ENCODE assay signal across 8 mouse cellular contexts in the genomic region with DNA sequence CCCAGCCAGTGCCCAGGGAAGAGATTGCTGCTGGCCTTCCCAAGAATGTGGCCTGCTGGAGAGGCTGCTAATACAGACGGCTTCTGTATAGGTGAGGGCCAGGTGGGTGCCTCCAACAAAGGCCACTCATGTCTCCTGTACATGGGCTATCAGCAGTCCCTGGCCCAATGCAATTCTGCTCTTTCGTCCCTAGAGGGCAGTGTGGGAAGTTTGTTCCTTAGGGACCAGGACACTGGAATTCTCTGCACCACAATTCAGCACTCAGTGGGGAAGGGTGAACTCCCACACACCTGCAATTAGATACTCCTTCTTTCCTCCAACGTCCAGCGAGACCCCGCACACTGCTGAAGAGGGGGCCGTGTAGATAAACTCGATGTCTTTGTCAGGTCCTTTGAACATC. TPM values are rescaled to one million over a fixed set of nuclear protein-coding genes. Genes with fewer than 3 reads are reported as not detected.
A peak's percentile ranks its signal among the peaks of the same experiment; 100 is the strongest.
DNase-seq lines count a peak whose midpoint lies in the region; ATAC-seq lines count a peak whose summit lies in the region.

No protein-coding gene starts in this region.

- H3K4me3 ChIP-seq in neural tube, embryonic 15.5 days (replicated peaks) = no peak overlapping the region
- no peak overlapping the region for H3K4me3 ChIP-seq in heart, embryonic 16.5 days (ENCODE audit: low read length)

- WGBS in neural tube, embryonic 15.5 days = 32% methylated on average over 7 of the region's 7 CpGs
- WGBS in heart, embryonic 16.5 days = 11% methylated on average over 7 of the region's 7 CpGs
- WGBS in large intestine, adult 2 months = 15% methylated on average over 7 of the region's 7 CpGs

- H3K9ac ChIP-seq in neural tube, embryonic 15.5 days (replicated peaks) = no peak overlapping the region
- no peak overlapping the region for H3K9ac ChIP-seq in heart, embryonic 16.5 days (ENCODE audit: low read length)

- peaks cover 37% of the 10 kb centered on the region for H3K36me3 ChIP-seq in neural tube, embryonic 15.5 days
- H3K36me3 ChIP-seq in heart, embryonic 16.5 days (ENCODE audit: control insufficient read depth, insufficient read depth) = peaks cover 22% of the 10 kb centered on the region

- H3K27me3 ChIP-seq in neural tube, embryonic 15.5 days (replicated peaks) = no peaks in the 10 kb centered on the region
- no peaks in the 10 kb centered on the region for H3K27me3 ChIP-seq in heart, embryonic 16.5 days (ENCODE audit: control insufficient read depth, insufficient read depth, low read length)

- no peak overlapping the region for H3K4me2 ChIP-seq in neural tube, embryonic 15.5 days
- no peak overlapping the region for H3K4me2 ChIP-seq in heart, embryonic 16.5 days (ENCODE audit: low read depth, low read length)

- H3K4me1 ChIP-seq in neural tube, embryonic 15.5 days = peaks cover 17% of the 10 kb centered on the region
- H3K4me1 ChIP-seq in heart, embryonic 16.5 days (ENCODE audit: control insufficient read depth, insufficient read depth, low read length) = peaks cover 10% of the 10 kb centered on the region

- peak; percentile 42 for DNase-seq in neural tube, embryonic 10.5 days (ENCODE audit: extremely low spot score, low spot score)
- DNase-seq in WW6 (ENCODE audit: low read depth, low spot score) = peak; percentile 56
- peak; percentile 62 to 70 for DNase-seq in cerebellum, postnatal 25 days
- peak; percentile 62 for DNase-seq in large intestine, adult 2 months (ENCODE audit: low read depth, low spot score)
- DNase-seq in spleen, postnatal 4 days (ENCODE audit: low spot score in 2 of 2) = no peak

- no peaks in the 10 kb centered on the region for H3K9me3 ChIP-seq in neural tube, embryonic 15.5 days (replicated peaks)
- no peaks in the 10 kb centered on the region for H3K9me3 ChIP-seq in heart, embryonic 16.5 days (replicated peaks; ENCODE audit: control insufficient read depth, low read length)

- no peak overlapping the region for H3K27ac ChIP-seq in neural tube, embryonic 15.5 days (replicated peaks)
- no peak overlapping the region for H3K27ac ChIP-seq in heart, embryonic 16.5 days (ENCODE audit: low read length)

- no peak for ATAC-seq in neural tube, embryonic 15.5 days (ENCODE audit: low FRiP score)
- 0 out of 2 replicates have a peak, but pooled peaks have one; percentile 5 for ATAC-seq in heart, embryonic 16.5 days (replicated peaks; ENCODE audit: extremely low read depth, insufficient read depth, low FRiP score)
- ATAC-seq in megakaryocyte-erythroid progenitor cell, adult 5-6 weeks (replicated peaks; ENCODE audit: low FRiP score, low TSS enrichment, poor library complexity, severe bottlenecking) = peak; percentile 48

RNA-seq across cellular contexts. Expression of gene Cep295nl, which starts 25.2 kb away (rescaled TPM):
- 0.18 and 0.37 TPM in 2 replicates for polyA plus RNA-seq in neural tube, embryonic 15.5 days (2015; fragmentation: Nextera tagmentation; extraction: Ambion mirVana)
- polyA plus RNA-seq in heart, embryonic 16.5 days (2015; fragmentation: Nextera tagmentation; extraction: Ambion mirVana) = 0.28 and 0.36 TPM in 2 replicates
- polyA plus RNA-seq in large intestine, adult 2 months (2012; rRNA removed) = not detected in 2 replicates
- 0.81 and 2.2 TPM in 2 replicates for total RNA-seq in megakaryocyte-erythroid progenitor cell, adult 5-6 weeks (2014; fragmentation: Nextera tagmentation)
- 1.2 TPM in 2 replicates for total RNA-seq in megakaryocyte-erythroid progenitor cell, adult 5-6 weeks (2017)

RNA-seq across cellular contexts. Expression of gene Usp36, which starts 27.1 kb away (rescaled TPM):
- 17.5 and 19.5 TPM in 2 replicates for polyA plus RNA-seq in neural tube, embryonic 15.5 days (2015; fragmentation: Nextera tagmentation; extraction: Ambion mirVana)
- 13.5 and 14.2 TPM in 2 replicates for polyA plus RNA-seq in heart, embryonic 16.5 days (2015; fragmentation: Nextera tagmentation; extraction: Ambion mirVana)
- 10.4 and 11.2 TPM in 2 replicates for polyA plus RNA-seq in large intestine, adult 2 months (2012; rRNA removed)
- total RNA-seq in megakaryocyte-erythroid progenitor cell, adult 5-6 weeks (2014; fragmentation: Nextera tagmentation) = 39.5 and 44.6 TPM in 2 replicates
- 16.6 and 17.1 TPM in 2 replicates for total RNA-seq in megakaryocyte-erythroid progenitor cell, adult 5-6 weeks (2017)

RNA-seq across cellular contexts. Expression of gene Timp2, which starts 38.4 kb away (rescaled TPM):
- polyA plus RNA-seq in neural tube, embryonic 15.5 days (2015; fragmentation: Nextera tagmentation; extraction: Ambion mirVana) = 84.6 and 86.6 TPM in 2 replicates
- polyA plus RNA-seq in heart, embryonic 16.5 days (2015; fragmentation: Nextera tagmentation; extraction: Ambion mirVana) = 70.6 and 74.5 TPM in 2 replicates
- 36.6 and 37.0 TPM in 2 replicates for polyA plus RNA-seq in large intestine, adult 2 months (2012; rRNA removed)
- total RNA-seq in megakaryocyte-erythroid progenitor cell, adult 5-6 weeks (2014; fragmentation: Nextera tagmentation) = 4.4 and 8.0 TPM in 2 replicates
- 9.3 and 9.5 TPM in 2 replicates for total RNA-seq in megakaryocyte-erythroid progenitor cell, adult 5-6 weeks (2017)

Comparison
In these comparisons a context has a peak if more than half of its experiments do, and no peak if none do; other contexts are left out.
1. DNase-seq: peak in neural tube, embryonic 10.5 days (single experiment), WW6 (single experiment), cerebellum, postnatal 25 days (2 of 2) and large intestine, adult 2 months (single experiment); none in spleen, postnatal 4 days (0 of 2).